Mouse (Mus musculus) adrenal gland, postnatal 14 days (tissue): Measurements from ENCODE around the gene Gm17509. TPM values are rescaled to one million over a fixed set of nuclear protein-coding genes. Genes with fewer than 3 reads are reported as not detected.

Source experiments
- DNase-seq: peaks from one replicate; pipeline ENCODE4 v3.0.0; 2021; ENCODE audit warnings: mixed read lengths
- long read RNA-seq, 2 experiments: library from polyadenylated mRNA; stranded (forward); transcript quantifications; one replicate each; pipeline ENCODE4 v2.0.0; 2021
- total RNA-seq: library from RNA; stranded (reverse); gene quantifications from 2 replicates; pipeline ENCODE4 v1.2.3, GENCODE M21; 2021

Gene Gm17509
- total RNA-seq, result 0.26 TPM in 1 of 2 replicates, not detected in the other
- long read RNA-seq, experiment 1, result 0 reads
- long read RNA-seq, experiment 2, result 0 reads

DNA sequence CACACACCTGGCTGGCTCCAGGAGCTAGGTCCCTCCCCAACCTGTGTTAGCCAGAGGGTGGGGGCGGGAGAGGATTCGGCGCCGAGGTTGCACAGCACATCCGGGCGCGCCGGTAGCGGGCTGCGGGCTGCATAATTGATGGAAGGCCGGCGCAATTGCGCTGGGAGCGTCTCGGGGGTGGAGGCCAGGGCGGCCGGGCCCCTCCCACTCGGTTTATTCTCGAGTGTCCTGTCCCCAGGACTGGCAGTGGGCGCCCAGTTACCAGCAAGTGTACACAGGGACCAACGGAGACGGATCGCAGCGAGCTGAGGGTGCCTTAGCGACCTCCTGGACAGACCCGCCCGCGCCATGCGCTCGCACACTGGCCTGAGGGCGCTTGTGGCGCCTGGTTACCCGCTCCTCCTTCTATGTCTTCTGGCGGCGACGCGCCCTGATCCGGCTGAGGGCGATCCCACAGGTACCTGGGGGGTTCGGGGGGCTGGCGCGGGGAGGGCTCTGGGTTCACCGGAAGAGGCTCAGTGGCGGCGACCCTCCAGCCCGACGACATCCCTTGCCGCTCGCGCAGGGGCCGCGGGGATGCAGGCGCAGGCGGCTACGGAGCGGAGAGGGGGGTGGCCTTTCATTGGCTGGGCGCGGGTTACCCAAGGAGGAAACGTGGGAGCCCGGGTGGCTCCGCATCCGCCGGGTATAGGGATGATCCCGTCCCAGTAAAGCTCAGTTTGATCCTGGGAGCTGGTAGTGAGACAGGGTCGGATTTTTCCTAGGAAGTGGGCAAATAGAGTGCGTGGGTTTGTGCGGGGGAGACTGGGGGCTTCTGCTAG, at the start of gene Gm17509:
Gm17509 (minus strand) TSS at position 575 of the 821 bp plus-strand sequence.
- DNase-seq, result peak; percentile 70

DNA sequence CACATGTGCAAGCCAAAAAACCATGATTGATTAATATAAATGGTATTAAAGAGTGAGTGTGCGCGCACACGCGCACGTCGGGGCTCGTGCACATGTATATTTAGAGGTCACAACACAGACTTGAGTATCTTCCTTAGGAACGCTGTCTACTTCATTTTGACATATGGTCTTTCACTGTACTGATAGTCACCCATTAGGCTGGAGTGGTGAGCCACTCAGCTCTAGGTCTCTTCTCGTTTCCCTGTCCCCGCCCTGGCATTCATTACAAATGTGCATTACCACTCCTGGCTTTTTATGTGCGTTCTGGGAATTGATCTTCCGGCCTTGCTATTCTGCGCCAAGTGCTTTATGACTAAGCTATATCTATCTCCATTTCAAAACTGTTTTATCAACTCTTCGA, 47.1 kb upstream of the Gm17509 start:
- DNase-seq, result no peak

DNA sequence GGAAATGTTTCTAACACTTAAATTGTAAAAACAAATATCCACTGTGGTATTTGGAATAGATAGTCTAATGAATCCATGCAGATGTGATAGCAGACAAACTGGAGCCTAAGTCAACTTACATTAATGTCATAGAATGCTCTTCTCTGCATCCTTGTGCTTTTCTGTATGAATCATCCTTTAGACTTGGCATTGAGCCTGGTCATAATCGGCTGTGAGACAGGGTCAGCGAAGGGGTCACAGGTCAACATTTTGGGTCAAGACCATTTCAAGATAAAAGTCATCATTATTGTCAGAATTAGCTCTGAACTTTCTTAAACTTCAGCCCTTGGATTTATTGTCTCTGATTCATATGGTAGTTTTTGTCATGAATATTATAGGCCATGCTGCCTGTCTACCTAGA, 45.3 kb upstream of the Gm17509 start:
- peak; percentile 26 for DNase-seq

DNA sequence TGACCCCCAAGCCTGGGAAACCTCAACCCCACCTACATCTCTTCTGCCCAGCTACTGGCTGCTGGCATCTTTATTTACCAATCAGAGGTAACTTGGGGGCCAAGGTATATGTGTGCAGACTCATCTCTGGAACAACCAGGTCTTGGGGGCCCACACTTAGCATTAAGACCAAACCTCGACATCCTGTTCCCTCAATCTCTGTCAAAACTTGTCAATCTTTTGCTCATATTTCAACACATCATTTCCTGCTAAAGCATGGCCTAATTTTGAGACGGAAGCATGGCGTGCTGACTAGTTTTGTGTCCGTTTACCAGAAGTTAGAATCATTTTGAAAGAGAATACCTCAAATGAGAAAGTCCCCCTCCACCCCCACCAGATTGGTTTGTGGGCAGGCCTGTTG, 39.8 kb upstream of the Gm17509 start:
- no peak for DNase-seq

DNA sequence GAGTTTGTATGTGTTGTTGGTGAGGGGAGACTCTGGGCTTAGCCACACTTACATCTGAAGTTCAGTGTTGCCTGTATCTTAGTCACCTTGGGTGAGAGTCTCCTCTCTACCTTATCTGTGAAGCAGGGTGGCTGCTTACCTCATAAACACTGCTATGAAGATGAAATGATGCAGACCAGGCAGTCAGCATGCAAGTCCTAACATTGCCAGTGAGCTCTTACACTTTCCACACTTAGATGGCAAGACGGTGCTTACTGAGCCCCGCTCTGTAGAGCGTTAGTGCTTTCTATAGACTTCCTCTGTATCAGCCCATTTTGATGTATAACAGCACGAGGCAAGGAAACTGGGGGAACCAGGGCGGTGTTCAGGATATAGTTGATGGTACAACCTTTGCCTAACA, 21.7 kb upstream of the Gm17509 start:
- DNase-seq, result no peak

DNA sequence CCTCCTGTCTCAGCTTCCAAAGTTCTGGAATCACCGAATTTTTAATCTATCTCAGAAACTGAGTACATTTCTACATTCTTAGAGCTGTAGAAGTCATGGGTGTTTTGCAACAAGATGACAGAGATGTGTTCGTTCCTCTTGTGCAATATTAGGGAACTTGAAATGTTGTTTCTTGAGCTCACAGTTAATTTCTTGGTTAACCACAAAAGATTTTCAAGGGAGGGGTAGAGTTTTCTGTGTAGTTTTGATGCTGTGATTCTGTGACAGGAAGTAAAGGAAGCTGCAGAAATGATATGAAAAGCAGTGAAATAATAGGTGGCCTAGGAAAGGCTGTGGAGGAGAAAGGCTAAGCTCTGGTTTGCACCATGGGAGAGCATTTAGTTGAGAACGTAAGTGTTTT, 21.2 kb upstream of the Gm17509 start:
- DNase-seq, result no peak

DNA sequence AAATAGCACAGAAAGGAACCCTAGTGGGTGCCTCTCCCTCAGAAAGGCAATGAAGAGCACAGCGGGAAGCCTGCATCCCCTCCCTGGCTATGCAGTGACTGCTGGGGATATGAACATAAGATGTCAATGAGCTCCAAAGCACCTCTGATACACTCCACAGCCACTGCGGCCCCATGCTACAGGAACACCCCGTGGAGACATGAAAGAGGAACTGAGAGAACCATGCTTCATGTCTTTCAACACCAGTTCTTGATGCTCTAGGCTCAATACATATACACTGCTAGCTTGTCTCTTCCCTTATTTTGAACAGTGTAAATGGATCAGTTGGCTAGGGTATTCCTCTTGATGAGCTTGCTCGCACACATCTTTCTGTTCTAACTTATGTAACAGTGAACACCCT, 16.2 kb upstream of the Gm17509 start:
- DNase-seq, result no peak

DNA sequence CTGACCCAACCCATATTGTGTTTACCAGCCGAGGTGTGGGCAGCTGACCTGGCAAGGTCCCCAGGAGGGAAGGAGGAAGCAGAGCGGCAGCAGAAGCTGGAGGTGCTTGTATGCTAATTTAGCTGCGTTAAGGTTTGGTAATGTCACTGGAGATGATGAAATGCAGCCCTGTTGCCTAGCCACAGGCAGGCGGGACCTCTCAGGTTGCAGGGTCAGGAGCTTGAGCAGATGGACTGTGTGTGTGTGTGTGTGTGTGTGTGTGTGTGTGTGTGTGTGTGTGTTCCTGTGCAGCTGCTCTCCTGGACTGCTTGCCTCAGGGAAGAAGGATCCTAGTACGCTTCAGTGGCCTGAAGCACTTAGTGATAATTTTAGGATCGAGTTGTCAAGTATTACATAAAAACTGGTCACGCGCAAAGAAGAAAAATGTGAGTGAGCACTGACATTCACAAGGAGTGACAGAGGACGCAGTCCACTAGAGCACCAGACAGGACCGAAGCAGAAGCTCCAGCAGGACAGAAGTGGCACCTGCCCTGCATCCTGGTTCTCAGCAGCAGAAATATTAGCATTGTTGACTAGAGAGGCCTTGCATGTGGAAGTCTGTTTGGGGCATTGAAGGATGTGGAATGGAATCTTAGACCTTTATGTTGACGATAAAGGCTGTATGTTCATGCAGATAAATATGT, 14.8 kb upstream of the Gm17509 start:
- DNase-seq, result peak; percentile 53

DNA sequence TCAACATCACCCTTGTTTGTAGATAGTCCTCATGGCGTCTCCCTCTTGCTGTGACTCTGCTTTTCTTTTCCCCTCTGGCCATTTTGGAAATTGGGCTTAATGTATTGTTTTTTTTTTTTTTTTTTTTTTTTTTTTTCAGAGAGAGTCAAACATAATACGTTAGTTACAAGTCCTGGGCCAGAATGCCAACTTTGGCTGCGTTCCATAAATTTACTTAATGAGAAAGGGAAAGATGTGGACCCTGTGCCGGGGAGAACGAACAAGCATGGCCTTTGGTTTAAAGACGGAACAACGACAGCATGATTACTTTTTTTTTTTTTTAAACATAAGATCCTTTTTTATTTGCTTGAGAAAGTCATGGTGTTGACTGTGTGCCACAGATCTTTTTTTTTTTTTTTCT, 13.6 kb upstream of the Gm17509 start:
- DNase-seq, result no peak

DNA sequence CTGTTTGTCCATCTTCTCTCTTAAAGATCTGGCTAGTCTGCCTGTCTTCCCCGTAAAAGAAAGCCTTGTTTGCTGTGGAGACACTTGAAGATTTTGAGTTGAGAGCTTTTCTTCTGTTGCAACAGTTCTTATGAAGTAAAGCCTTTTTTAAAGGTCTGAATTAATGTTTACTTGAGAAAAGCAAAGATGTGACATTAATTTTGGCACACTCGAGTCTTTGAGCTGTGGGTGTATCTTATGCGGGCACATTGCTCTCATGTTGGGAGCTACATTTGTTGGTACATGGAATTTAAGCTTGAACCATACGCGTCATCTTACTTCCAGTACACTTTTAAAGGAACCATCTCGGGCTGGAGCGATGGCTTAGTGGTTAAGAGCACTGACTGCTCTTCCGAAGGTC, 12.9 kb upstream of the Gm17509 start:
- no peak for DNase-seq

DNA sequence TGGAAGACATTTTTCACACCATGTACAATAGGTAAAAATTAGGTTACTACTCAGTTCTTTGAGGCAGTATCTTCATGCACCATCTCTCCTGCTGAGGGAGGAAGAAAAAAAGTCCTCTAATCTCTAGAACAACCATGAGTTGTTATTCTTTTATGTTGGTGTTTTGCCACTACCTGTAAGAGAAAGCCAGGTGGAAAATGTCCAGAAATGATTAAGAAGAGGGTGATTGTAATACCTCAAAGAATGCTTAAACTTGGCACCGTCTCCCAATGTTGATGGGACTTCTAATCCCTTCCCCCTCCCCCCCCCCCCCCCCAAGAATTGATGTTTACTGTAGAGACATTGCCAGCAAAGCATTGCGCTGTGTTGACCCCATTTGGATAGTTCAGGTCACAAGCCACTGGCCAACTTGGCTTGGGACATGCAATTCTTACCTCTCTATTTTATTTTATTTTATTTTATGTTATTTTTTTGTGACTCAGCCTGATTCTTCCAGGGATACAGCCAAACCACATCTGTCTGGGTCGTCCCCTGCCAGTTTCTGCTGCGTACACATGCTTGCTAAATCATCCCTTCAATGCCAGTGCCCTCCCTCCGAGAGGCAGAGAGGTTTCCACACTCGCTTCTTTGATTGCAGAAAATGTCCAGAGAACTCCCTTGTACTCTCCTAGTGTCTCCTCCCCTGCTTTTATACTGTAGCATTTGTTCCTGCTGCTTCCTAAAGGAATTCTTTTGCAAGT, 9.7 kb upstream of the Gm17509 start:
- peak; percentile 58 for DNase-seq

DNA sequence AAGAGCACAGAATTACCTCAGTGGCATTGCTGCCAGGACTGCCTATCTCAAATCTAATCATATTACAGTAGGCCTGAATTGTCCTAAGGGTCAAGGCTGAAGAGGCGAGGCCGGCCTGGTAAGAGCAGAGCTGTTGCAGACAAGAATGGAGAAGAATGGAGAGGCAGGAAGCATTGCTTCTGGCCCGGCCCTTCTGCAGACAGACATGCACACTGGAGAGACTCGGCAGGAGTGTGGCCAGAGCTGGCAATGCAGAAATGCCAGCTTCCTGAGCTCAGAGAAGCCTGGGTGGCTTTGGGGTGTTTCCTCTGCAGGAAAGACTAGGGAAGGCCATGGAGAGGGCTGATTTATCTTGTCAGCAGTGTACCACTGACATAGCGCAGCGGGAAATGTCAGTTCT, 4.7 kb upstream of the Gm17509 start:
- DNase-seq, result peak; percentile 33

DNA sequence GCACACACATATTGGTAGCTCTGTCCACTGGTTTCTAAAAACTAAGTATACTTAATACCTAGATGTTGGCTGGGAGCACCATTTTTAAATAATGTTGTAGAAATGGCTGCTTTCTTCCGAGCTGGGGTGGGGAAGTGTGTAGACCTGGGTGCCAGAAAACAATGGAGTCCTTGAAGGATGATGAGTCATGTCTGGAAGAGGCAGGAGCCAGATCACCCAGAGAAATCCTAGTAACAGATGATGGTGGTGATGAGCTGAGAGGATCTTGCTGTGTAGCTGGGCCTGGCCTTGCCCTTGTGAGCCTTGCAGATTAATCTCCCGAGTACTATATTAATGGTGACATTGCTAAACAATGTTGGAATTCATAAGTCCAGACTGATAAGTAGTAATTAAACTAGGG, 4.0 kb upstream of the Gm17509 start:
- DNase-seq, result no peak

DNA sequence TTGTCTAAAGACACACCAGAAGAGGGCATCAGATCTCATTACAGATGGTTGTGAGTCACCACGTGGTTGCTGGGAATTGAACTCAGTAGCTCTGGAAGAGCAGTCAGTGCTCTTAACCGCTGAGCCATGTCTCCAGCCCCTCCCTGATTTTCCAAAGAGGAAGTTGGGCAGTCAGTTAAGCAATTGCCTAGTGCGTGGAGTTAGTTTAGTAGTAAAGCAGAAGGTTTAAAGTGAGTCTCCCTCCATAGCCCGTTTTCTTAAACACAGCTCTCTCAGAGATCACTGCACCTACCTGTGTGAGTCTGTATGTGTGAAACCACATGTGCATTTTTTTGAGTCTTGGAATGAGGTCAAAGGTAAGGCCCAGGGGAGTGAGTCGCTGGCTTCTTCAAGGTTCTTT, 2.2 kb upstream of the Gm17509 start:
- DNase-seq, result no peak

DNA sequence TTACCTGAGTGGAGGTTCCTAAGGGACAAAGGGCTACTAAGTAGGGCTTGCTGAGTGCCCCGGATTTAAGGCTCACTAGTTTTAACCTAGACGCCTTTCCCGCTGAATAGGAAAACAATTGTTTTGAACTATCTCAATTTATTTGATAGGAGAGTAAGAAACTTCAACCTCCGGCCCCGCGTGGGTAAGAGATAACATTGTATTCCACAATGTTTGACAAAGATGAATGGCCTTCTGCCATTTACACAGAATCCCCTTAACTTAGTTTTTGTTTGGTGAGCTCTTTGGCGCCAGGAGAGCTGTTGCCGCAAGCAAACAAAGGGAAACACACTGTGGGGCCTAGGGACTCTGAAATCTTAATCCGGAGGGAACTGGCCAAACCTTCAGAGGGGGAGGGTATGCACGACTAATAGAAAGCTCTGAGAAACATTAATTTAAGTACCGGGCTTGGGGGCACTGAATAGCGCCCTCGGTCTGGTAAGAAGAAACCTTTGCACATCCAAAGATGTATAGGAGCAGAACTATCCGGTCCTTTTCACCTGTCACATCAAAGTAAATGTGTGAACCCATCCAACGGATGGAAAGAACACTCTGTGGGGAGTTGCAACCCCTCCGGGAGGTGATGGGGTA, 889 bp downstream of the Gm17509 start:
- no peak for DNase-seq

DNA sequence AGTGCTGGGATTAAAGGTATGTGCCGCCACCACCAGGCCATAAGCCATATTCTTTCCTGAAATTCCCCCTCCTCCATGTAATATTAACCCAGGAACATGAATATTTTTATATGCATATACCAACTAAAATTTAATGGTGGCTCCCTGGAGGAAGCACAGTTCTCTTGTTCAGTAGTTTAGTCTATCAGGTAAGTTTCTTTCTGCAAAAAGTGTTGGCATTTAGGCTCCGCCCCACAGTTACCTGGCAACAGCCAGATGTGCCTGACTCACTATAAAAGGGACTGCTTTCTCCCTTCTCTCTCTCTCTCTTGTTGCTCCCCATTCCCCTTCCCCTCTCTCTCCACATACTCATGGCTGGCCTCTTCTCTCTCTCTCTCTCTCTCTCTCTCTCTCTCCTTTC, 2.8 kb downstream of the Gm17509 start:
- DNase-seq, result no peak

DNA sequence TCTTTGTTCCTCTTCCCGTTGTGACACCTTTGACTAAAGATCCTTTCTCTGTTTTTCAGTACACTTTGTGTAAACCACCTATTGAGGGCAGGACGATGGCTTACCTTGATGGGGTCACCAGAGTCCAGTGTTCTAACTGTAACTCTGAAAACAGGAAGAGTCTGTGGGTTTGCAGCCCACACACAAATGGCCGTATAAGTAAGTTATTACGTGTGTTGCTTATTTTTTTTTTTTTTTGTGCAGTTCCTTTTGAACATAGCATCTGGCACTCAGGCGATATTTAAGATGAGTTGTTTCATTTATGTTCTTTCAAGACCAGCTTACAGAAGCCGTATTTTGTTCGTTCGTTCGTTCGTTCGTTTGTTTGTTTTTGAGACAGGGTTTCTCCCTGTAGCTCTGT, 3.3 kb downstream of the Gm17509 start:
- no peak for DNase-seq

DNA sequence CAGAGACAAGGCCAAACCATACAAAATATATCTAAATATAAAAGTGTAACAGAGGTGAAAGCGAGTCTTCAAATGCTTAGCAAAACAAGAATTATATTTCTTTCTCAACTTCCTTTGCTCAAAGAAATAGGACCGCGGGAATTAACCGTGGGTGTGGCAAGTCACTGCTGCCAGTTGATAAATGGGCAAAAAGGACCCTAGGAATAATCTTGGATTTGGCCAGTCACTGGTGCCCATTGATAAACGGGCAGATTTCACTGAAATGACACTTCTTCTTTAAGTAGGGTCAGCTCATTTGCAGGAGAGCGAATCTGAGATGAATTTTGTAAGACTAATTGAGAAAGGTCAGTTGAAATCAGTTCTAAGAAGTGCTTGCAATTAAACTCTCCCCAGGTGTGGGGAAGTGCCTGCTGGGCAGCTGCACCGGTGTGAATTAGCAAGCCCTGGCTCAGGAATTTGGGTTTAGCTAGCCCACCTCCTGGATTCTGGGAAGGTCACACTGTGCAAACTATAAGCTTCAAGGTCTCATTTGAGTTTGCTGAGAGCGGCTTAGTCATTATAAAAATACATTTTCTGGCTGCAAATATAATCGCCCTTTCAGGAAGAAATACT, 4.0 kb downstream of the Gm17509 start:
- DNase-seq, result no peak

DNA sequence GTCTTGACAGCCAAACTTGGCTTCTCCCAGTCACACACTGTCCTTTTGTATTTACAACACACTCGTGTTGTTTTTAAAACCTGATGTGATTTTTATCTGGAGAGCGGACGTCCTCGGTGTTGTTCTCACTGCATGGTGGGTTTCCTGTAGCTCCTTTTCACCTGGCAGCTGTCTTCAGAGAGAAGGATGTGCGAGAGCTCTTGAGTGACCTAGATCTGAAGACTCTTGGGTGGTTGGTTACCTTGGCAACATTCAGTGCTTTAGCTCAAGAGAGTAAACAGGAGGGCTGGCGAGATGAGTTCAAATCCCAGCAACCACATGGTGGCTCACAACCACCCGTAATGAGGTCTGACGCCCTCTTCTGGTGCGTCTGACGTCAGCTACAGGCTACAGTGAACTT, 4.7 kb downstream of the Gm17509 start:
- no peak for DNase-seq

DNA sequence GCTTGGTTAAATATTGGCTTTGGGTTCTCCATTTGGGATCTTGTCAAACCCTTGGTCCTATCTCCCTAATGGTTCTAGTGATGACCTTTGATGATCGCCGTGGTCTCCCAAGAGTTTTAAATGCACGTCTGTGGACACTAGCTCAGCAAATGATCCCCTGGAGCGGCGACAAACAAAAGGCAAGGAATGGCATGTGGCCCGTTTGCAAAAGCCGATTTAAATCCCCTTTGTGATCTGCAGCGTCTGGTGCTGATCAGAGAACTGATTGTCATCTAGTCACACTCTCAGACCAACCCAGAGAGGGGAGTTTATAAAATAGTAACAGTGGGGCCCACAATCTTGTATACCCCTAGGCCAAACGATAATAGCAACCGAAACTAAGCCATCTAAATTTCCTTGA, 5.4 kb downstream of the Gm17509 start:
- DNase-seq, result no peak

DNA sequence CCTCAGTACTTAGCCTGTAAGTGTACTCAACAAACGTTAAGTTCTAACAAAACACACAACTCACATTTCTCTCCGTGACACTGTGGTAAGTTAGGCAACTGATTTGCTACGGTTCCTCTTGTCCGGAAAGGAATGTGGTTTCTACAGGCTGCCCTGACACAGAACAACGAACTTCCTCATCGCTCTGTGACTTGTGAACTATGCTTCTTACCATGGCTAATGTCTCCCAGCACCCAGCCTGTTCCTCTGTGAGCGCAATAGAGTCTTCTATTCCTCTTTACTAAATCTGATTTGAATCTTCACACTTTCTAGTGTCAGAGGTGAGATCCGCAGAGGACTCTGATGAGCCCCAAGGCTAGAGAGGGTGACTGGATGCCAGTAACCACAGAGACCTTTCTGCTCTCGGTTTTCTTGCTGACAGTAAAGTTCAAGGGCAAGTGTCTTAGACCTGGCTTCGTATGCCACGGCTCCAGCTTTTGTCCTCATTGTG, 9.4 kb downstream of the Gm17509 start:
- no peak for DNase-seq

DNA sequence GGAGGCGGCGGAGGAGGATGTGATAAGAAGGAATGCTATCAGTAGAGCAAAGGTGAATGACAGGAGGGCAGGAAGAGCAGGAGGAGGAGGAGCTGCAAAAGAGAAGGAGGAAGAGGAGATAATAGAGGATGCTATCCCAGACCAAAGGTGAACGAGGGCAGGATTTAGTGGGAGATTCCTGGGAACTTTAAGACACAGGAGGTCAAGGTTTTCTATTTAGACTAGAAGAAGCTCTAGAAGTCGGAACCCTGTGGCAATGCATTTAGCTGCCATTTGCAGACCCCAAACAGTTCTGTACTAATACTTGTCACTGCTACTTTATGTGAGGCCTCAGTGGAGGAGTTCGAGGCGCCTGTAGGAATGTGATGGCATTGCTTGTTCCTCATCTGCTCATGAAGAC, 12.6 kb downstream of the Gm17509 start, which contains the start of gene Emb:
Emb (plus strand) TSS at position 301 of the 400 bp plus-strand sequence.
- no peak for DNase-seq
